Mouse (Mus musculus): Measurements from ENCODE around the gene St3gal2.
"Not testable (repeated sequence)": the region's sequence is repeated elsewhere in the genome, so short reads cannot be mapped to it uniquely, and the experiment has no call there.

The St3gal2 gene

GRCm38 (mm10) chr8:110944276-110944876 is 24.7 kb downstream of the St3gal2 start:
- no peak for DNase-seq (ENCODE audit: low read depth)

GRCm38 (mm10) chr8:110945716-110946115 is 26.0 kb downstream of the St3gal2 start:
- DNase-seq (ENCODE audit: low read depth): no peak

DNA sequence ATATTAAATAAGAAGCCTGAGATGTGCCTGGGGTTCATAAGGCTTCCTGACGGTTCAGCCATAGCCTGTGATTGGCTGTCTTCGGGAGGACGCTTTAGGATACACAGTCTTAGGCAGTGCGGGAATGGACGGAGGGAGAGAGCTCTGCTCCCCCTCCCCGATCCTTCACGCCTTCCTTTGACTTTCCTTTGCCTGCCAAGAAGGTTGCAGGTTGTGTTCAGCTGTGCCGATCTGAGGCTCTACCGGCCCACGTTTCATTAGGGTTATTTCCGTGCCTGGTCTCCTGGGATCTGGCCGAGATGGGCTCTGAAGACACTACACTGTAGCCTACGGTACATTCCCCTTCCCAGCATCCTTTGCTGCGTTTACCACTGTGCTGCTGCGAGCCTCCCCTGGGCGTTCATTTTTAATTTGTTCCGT is 30.4 kb downstream of the St3gal2 start:
- peak; percentile 35 for DNase-seq (ENCODE audit: low read depth)

- peak; percentile 22 for DNase-seq (ENCODE audit: low read depth)
These were observed 35.1 kb downstream of the St3gal2 start for GRCm38 (mm10) chr8:110954776-110955175.

- no peak for DNase-seq (ENCODE audit: low read depth)
These were observed 37.1 kb downstream of the St3gal2 start for GRCm38 (mm10) chr8:110956619-110957450.

GRCm38 (mm10) chr8:110957471-110957870 is 37.7 kb downstream of the St3gal2 start:
- no peak for DNase-seq (ENCODE audit: low read depth)

DNA sequence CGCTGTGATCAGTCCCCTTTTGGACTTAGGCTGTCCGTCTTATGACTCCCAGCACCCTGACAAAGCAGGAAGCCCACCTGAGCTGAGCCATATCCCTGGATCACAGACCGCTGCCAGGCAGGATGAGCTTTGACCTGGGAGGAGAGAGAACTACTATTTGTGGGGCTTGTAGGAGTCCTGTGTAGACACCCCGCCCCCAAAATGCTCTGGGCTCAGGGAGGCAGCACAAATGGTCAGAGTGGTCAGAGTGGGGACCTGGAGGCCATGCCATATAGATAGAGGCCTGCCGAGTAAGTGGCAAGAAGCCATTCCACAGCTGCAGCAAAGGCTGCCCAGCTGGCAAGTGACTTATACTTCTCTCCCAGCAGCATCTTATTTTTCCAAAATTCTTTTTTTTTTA is 38.4 kb downstream of the St3gal2 start:
- no peak for DNase-seq (ENCODE audit: low read depth)

DNA sequence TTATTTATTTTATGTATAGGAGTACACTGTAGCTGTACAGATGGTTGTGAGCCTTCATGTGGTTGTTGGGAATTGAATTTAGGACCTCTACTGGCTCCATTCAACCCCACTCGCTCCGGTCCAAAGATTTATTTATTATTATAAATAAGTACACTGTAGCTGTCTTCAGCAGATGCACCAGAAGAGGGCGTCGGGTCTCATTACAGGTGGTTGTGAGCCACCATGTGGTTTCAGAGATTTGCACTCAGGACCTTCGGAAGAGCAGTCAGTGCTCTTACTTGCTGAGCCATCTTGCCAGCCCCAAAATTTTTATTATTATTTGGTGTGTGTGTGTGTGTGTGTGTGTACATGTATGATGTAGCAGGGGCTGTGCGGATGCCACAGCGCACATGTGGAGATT is 38.8 kb downstream of the St3gal2 start:
- not testable (repeated sequence) for DNase-seq (ENCODE audit: low read depth)

GRCm38 (mm10) chr8:110959071-110959780 is 39.5 kb downstream of the St3gal2 start:
- no peak for DNase-seq (ENCODE audit: low read depth)

- no peak for DNase-seq (ENCODE audit: low read depth)
These were observed 40.2 kb downstream of the St3gal2 start for GRCm38 (mm10) chr8:110959906-110960305.

GRCm38 (mm10) chr8:110963051-110963450 is 43.3 kb downstream of the St3gal2 start:
- DNase-seq (ENCODE audit: low read depth): no peak

DNA sequence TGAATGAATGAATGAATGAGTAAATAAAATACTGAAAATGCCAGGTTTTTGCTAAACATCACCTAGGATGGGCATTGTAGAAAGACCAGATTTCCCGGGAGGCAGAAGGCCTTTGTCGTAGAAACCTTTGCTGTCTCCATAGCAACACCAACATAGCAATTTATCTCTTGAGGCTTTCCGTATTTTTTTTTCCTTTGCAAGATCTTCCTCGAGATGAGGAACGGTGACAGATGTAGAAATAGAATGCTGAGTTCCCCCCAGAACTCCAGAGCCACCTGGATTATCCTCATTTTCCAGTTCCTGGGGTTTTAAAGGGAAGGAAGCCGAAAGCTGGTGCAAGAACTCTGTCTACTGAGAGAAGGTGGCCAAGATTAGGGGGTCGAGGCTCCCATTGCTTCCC is 44.9 kb downstream of the St3gal2 start:
- DNase-seq (ENCODE audit: low read depth): no peak

- DNase-seq (ENCODE audit: low read depth): no peak
These were observed 45.9 kb downstream of the St3gal2 start for GRCm38 (mm10) chr8:110965594-110965993.

- no peak for DNase-seq (ENCODE audit: low read depth)
These were observed 46.9 kb downstream of the St3gal2 start for GRCm38 (mm10) chr8:110966586-110966985.

- no peak for DNase-seq (ENCODE audit: low read depth)
These were observed 47.6 kb downstream of the St3gal2 start for GRCm38 (mm10) chr8:110967326-110967725.

DNA sequence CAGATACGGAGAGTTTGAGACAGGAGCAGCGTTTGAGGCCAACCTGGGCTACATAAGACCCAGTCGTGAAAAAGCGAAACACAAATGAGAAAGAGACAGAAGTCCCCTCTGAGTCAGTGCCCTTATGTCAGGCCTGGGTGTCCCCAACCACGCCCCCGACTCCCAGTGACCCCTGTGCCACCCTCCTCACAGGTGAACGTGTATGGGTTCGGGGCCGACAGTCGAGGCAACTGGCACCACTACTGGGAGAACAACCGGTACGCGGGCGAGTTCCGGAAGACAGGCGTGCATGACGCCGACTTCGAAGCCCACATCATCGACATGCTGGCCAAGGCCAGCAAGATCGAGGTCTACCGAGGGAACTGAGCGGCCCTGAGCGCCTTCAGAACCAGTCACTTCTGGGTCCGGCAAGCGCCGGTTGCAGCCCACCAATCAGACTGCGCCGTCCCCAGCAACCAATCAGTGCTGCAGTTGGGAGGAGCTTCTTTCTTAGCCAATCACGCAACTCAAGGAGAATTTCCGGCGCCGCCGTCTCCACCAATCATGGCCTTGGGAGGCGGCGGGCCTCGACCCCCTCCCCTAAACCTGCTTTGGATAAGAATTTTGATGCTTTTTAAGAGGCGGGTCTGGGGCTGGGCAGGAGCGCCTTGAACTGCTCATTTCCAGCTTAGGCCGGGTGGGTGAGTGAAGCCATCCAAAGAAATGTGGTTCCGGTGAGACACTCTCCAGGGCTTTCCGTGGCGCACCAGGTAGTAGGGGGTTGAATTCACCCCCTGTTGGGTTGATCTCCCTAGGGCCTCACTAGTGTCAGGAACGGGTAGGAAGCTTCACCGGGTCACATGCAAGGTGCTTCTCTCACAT is 50.4 kb downstream of the St3gal2 start:
- DNase-seq (ENCODE audit: low read depth): peak; percentile 93

DNA sequence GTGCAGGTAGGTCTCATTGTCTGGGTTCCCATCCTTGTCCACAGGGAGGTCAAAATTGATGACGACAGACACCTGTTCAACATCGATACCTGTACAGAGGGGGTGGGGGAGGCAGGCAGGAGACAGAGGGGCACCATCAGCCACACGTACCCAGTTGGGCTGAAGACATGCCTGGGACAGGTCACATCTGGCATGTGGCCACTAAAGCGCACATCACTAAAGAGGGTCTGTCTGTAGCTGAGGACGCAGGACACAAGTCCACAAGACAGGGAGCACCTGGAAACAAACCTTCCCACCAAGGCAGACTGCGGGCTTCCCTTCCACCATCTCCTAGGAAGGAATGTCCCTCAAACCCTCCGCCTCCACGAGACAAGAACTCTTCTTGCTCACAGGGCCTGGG is 56.8 kb downstream of the St3gal2 start:
- DNase-seq (ENCODE audit: low read depth): not testable (repeated sequence)

DNA sequence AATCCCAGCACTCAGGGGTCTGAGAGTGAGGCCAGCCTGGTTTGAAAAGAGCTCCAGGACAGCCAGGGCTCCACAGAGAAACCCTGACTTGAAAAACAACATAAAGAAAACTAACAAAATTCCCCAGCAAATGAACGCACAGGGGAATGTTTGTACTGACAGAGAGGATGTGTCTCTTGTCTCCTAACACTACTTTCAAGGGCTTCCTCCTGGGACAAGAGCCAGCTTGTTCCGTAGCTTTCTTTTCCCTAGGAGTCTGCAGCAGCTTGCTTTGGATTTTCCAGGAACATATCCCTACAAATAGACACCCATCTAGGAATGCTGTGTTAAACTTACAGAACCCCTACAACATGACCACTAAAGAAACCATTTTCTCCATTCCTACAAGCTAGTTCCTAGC is 58.3 kb downstream of the St3gal2 start:
- not testable (repeated sequence) for DNase-seq (ENCODE audit: low read depth)

- DNase-seq (ENCODE audit: low read depth): no peak
These were observed 61.6 kb downstream of the St3gal2 start for GRCm38 (mm10) chr8:110981304-110981703.

GRCm38 (mm10) chr8:110987805-110988744 is 68.4 kb downstream of the St3gal2 start:
- peak; percentile 32 for DNase-seq (ENCODE audit: low read depth)

DNA sequence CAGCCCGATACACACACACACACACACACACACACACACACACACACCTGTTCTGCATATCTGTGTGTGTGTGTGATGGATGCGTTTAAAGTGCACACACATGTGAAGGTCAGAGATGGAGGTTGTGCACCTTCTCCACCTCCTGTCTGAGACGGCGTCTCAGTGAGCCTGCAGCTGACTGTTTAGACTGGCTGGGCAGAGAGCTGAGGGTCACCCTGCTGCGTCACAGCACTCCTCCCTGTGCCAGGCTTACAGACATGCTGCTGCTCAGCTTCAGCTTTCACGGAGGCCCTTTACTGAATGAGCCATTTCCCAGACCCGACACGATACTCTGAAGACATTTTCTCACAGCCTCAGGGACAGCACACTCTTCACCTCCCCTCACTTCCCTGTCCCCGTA is 70.3 kb downstream of the St3gal2 start:
- DNase-seq (ENCODE audit: low read depth): no peak
